Mouse (Mus musculus): ENCODE results near the gene Nup210. TPM values are rescaled to one million over a fixed set of nuclear protein-coding genes. Genes with fewer than 3 reads are reported as not detected.

Nup210 gene
- polyA plus RNA-seq, 1 experiment from 2014 or later = 12.5 TPM

- H3K4me1 ChIP-seq (replicated peaks) = peaks cover 12% of the 10 kb centered on the region
- H3K9ac ChIP-seq = no peak overlapping the region
- no peak for ATAC-seq (ENCODE audit: low read depth)
- H3K27ac ChIP-seq (replicated peaks) = no peak overlapping the region
- 59% methylated on average over 5 of the region's 5 CpGs for WGBS
- H3K9me3 ChIP-seq = no peaks in the 10 kb centered on the region
- no peaks in the 10 kb centered on the region for H3K27me3 ChIP-seq
- no peak overlapping the region for H3K4me3 ChIP-seq
- peaks cover 49% of the 10 kb centered on the region for H3K36me3 ChIP-seq
- H3K4me2 ChIP-seq = no peak overlapping the region
These were observed 69.2 kb downstream of the Nup210 start for GRCm38 (mm10) chr6:91047434-91047833.

GRCm38 (mm10) chr6:91046184-91046583 lies 70.4 kb downstream of the Nup210 start:
- Histone ChIP-seq H3K4me1 (replicated peaks) (peaks cover 12% of the 10 kb centered on the region), H3K4me2 (no peak overlapping the region), H3K9me3 (no peaks in the 10 kb centered on the region), H3K4me3 (no peak overlapping the region), H3K9ac (no peak overlapping the region), H3K36me3 (peaks cover 49% of the 10 kb centered on the region), H3K27me3 (no peaks in the 10 kb centered on the region), H3K27ac (replicated peaks) (no peak overlapping the region)
- 82% methylated on average over 5 of the region's 5 CpGs for WGBS
- ATAC-seq (ENCODE audit: low read depth) = no peak

- Histone ChIP-seq H3K9ac (no peak overlapping the region), H3K4me1 (replicated peaks) (peaks cover 12% of the 10 kb centered on the region), H3K36me3 (peaks cover 53% of the 10 kb centered on the region), H3K27ac (replicated peaks) (0 out of 2 replicates have a peak overlapping the region, but pooled peaks have one; percentile 9), H3K27me3 (no peaks in the 10 kb centered on the region), H3K4me3 (no peak overlapping the region), H3K4me2 (no peak overlapping the region), H3K9me3 (no peaks in the 10 kb centered on the region)
- ATAC-seq (ENCODE audit: low read depth) = 0 out of 2 replicates have a peak, but pooled peaks have one; percentile 34
- 44% methylated on average over 6 of the region's 6 CpGs for WGBS
These were observed 71.8 kb downstream of the Nup210 start for GRCm38 (mm10) chr6:91044628-91045331.

GRCm38 (mm10) chr6:91041287-91041686 lies 75.3 kb downstream of the Nup210 start:
- no peak overlapping the region for H3K4me2 ChIP-seq
- no peak overlapping the region for H3K9ac ChIP-seq
- peaks cover 64% of the 10 kb centered on the region for H3K36me3 ChIP-seq
- no peaks in the 10 kb centered on the region for H3K9me3 ChIP-seq
- no peaks in the 10 kb centered on the region for H3K27me3 ChIP-seq
- H3K27ac ChIP-seq (replicated peaks) = no peak overlapping the region
- H3K4me1 ChIP-seq (replicated peaks) = peaks cover 12% of the 10 kb centered on the region
- no peak overlapping the region for H3K4me3 ChIP-seq
- WGBS = 60% methylated on average over 5 of the region's 5 CpGs
- ATAC-seq (ENCODE audit: low read depth) = no peak

- Histone ChIP-seq H3K4me1 (replicated peaks) (no peaks in the 10 kb centered on the region), H3K27ac (replicated peaks) (no peak overlapping the region), H3K36me3 (peaks cover 40% of the 10 kb centered on the region), H3K9me3 (no peaks in the 10 kb centered on the region), H3K4me3 (no peak overlapping the region), H3K27me3 (no peaks in the 10 kb centered on the region), H3K9ac (no peak overlapping the region), H3K4me2 (no peak overlapping the region)
- no peak for ATAC-seq (ENCODE audit: low read depth)
- WGBS = 91% methylated on average over 5 of the region's 5 CpGs
These were observed 88.4 kb downstream of the Nup210 start for GRCm38 (mm10) chr6:91028256-91028655.

GRCm38 (mm10) chr6:91020810-91021209 lies 95.8 kb downstream of the Nup210 start:
- peaks cover 14% of the 10 kb centered on the region for H3K4me1 ChIP-seq (replicated peaks)
- 0 out of 2 replicates have a peak overlapping the region, but pooled peaks have one; percentile 5 for H3K9ac ChIP-seq
- 64% methylated on average over 7 of the region's 7 CpGs for WGBS
- H3K27ac ChIP-seq (replicated peaks) = peak overlapping the region; percentile 78
- no peaks in the 10 kb centered on the region for H3K9me3 ChIP-seq
- H3K4me3 ChIP-seq = no peak overlapping the region
- H3K27me3 ChIP-seq = no peaks in the 10 kb centered on the region
- no peak overlapping the region for H3K4me2 ChIP-seq
- peaks cover 30% of the 10 kb centered on the region for H3K36me3 ChIP-seq
- ATAC-seq (ENCODE audit: low read depth) = peak; percentile 65

- H3K4me2 ChIP-seq = no peak overlapping the region
- peaks cover 21% of the 10 kb centered on the region for H3K4me1 ChIP-seq (replicated peaks)
- H3K9me3 ChIP-seq = no peaks in the 10 kb centered on the region
- H3K4me3 ChIP-seq = no peak overlapping the region
- 87% methylated on average over 7 of the region's 7 CpGs for WGBS
- H3K27me3 ChIP-seq = no peaks in the 10 kb centered on the region
- peaks cover 40% of the 10 kb centered on the region for H3K36me3 ChIP-seq
- ATAC-seq (ENCODE audit: low read depth) = no peak
- H3K9ac ChIP-seq = no peak overlapping the region
- no peak overlapping the region for H3K27ac ChIP-seq (replicated peaks)
These were observed 99.9 kb downstream of the Nup210 start for GRCm38 (mm10) chr6:91016600-91017230.

GRCm38 (mm10) chr6:91014198-91014958 lies 102.3 kb downstream of the Nup210 start:
- 64% methylated on average over 9 of the region's 9 CpGs for WGBS
- Histone ChIP-seq H3K36me3 (peaks cover 33% of the 10 kb centered on the region), H3K27me3 (no peaks in the 10 kb centered on the region), H3K4me1 (replicated peaks) (0 out of 2 replicates have a peak, but pooled peaks cover 7% of the 10 kb centered on the region), H3K9me3 (no peaks in the 10 kb centered on the region), H3K4me3 (no peak overlapping the region), H3K4me2 (no peak overlapping the region), H3K9ac (no peak overlapping the region), H3K27ac (replicated peaks) (no peak overlapping the region)
- ATAC-seq (ENCODE audit: low read depth) = no peak

- ATAC-seq (ENCODE audit: low read depth) = no peak
- Histone ChIP-seq H3K27ac (replicated peaks) (no peak overlapping the region), H3K27me3 (no peaks in the 10 kb centered on the region), H3K4me1 (replicated peaks) (0 out of 2 replicates have a peak, but pooled peaks cover 7% of the 10 kb centered on the region), H3K9ac (no peak overlapping the region), H3K4me2 (no peak overlapping the region), H3K36me3 (peaks cover 24% of the 10 kb centered on the region), H3K9me3 (no peaks in the 10 kb centered on the region), H3K4me3 (no peak overlapping the region)
- WGBS = 83% methylated on average over 3 of the region's 3 CpGs
These were observed 104.2 kb downstream of the Nup210 start for GRCm38 (mm10) chr6:91012458-91012857.

- Histone ChIP-seq H3K4me1 (replicated peaks) (0 out of 2 replicates have a peak, but pooled peaks cover 7% of the 10 kb centered on the region), H3K4me2 (no peak overlapping the region), H3K9ac (no peak overlapping the region), H3K27ac (replicated peaks) (no peak overlapping the region), H3K36me3 (peaks cover 15% of the 10 kb centered on the region), H3K9me3 (no peaks in the 10 kb centered on the region), H3K4me3 (no peak overlapping the region), H3K27me3 (no peaks in the 10 kb centered on the region)
- whole genome bisulfite sequencing = 75% methylated on average over 4 of the region's 4 CpGs
- no peak for ATAC-seq (ENCODE audit: low read depth)
These were observed 105.1 kb downstream of the Nup210 start for GRCm38 (mm10) chr6:91011568-91011967.

GRCm38 (mm10) chr6:91008284-91008830 lies 108.3 kb downstream of the Nup210 start:
- no peaks in the 10 kb centered on the region for H3K9me3 ChIP-seq
- WGBS = 96% methylated on average over 3 of the region's 3 CpGs
- no peak overlapping the region for H3K4me2 ChIP-seq
- H3K36me3 ChIP-seq = no peaks in the 10 kb centered on the region
- no peak overlapping the region for H3K4me3 ChIP-seq
- no peaks in the 10 kb centered on the region for H3K4me1 ChIP-seq (replicated peaks)
- no peak overlapping the region for H3K27ac ChIP-seq (replicated peaks)
- H3K27me3 ChIP-seq = no peaks in the 10 kb centered on the region
- no peak overlapping the region for H3K9ac ChIP-seq
- ATAC-seq (ENCODE audit: low read depth) = no peak

GRCm38 (mm10) chr6:91007207-91007606 lies 109.4 kb downstream of the Nup210 start:
- no peaks in the 10 kb centered on the region for H3K9me3 ChIP-seq
- H3K27me3 ChIP-seq = no peaks in the 10 kb centered on the region
- no peak overlapping the region for H3K4me3 ChIP-seq
- no peaks in the 10 kb centered on the region for H3K36me3 ChIP-seq
- ATAC-seq (ENCODE audit: low read depth) = no peak
- WGBS = 63% methylated on average over 2 of the region's 2 CpGs
- no peaks in the 10 kb centered on the region for H3K4me1 ChIP-seq (replicated peaks)
- no peak overlapping the region for H3K27ac ChIP-seq (replicated peaks)
- no peak overlapping the region for H3K4me2 ChIP-seq
- H3K9ac ChIP-seq = no peak overlapping the region
